Mouse (Mus musculus): Measurements from ENCODE around the gene Gprc5a. TPM values are rescaled to one million over a fixed set of nuclear protein-coding genes. Genes with fewer than 3 reads are reported as not detected.
A peak's percentile ranks its signal among the peaks of the same experiment; 100 is the strongest.

Gprc5a gene
- polyA plus RNA-seq, 1 experiment = 46.0 TPM

- Histone ChIP-seq H3K27me3 (ENCODE audit: control insufficient read depth, insufficient read depth, low read length, poor library complexity, severe bottlenecking) (no peaks in the 10 kb centered on the region), H3K27ac (ENCODE audit: insufficient read depth, low read length) (no peak overlapping the region; the same call in 1 of the 2 replicates), H3K36me3 (ENCODE audit: control insufficient read depth, insufficient read depth, low read length, poor library complexity, severe bottlenecking) (no peaks in the 10 kb centered on the region), H3K4me1 (ENCODE audit: control insufficient read depth, insufficient read depth, low read length) (peaks cover 4% of the 10 kb centered on the region), H3K4me3 (ENCODE audit: low read depth, low read length) (no peak overlapping the region; the same call in 1 of the 2 replicates), H3K9ac (ENCODE audit: low read depth, poor library complexity, severe bottlenecking) (no peak overlapping the region), H3K9me3 (replicated peaks; ENCODE audit: control insufficient read depth, insufficient read depth, low read length, poor library complexity, severe bottlenecking) (no peaks in the 10 kb centered on the region)
- TF ChIP-seq EP300 (IDR thresholded peaks at IDR 0.05; ENCODE audit: insufficient read depth, low read depth, low read length) = no peak
- TF ChIP-seq POLR2A (IDR thresholded peaks at IDR 0.05; ENCODE audit: insufficient read depth, low read length) = no peak
- TF ChIP-seq CTCF (IDR thresholded peaks at IDR 0.05; ENCODE audit: low read depth, low read length) = no peak
Measured at GRCm38 (mm10) chr6:135064621-135065020, 830 bp upstream of the Gprc5a start.

- H3K9me3 ChIP-seq (replicated peaks; ENCODE audit: control insufficient read depth, insufficient read depth, low read length, poor library complexity, severe bottlenecking) = no peaks in the 10 kb centered on the region
- peak; percentile 75 for TF ChIP-seq EP300 (IDR thresholded peaks at IDR 0.05; ENCODE audit: insufficient read depth, low read depth, low read length)
- no peak for TF ChIP-seq POLR2A (IDR thresholded peaks at IDR 0.05; ENCODE audit: insufficient read depth, low read length)
- peaks cover 8% of the 10 kb centered on the region for H3K4me1 ChIP-seq (ENCODE audit: control insufficient read depth, insufficient read depth, low read length)
- no peaks in the 10 kb centered on the region for H3K36me3 ChIP-seq (ENCODE audit: control insufficient read depth, insufficient read depth, low read length, poor library complexity, severe bottlenecking)
- H3K9ac ChIP-seq (ENCODE audit: low read depth, poor library complexity, severe bottlenecking) = no peak overlapping the region
- H3K27me3 ChIP-seq (ENCODE audit: control insufficient read depth, insufficient read depth, low read length, poor library complexity, severe bottlenecking) = no peaks in the 10 kb centered on the region
- no peak overlapping the region for H3K4me3 ChIP-seq (ENCODE audit: low read depth, low read length)
- H3K27ac ChIP-seq (ENCODE audit: insufficient read depth, low read length) = peak overlapping the region; percentile 48
Measured at GRCm38 (mm10) chr6:135066795-135067445, 1.5 kb downstream of the Gprc5a start.

GRCm38 (mm10) chr6:135068221-135068620, 2.8 kb downstream of the Gprc5a start:
- H3K36me3 ChIP-seq (ENCODE audit: control insufficient read depth, insufficient read depth, low read length, poor library complexity, severe bottlenecking) = no peaks in the 10 kb centered on the region
- no peaks in the 10 kb centered on the region for H3K9me3 ChIP-seq (replicated peaks; ENCODE audit: control insufficient read depth, insufficient read depth, low read length, poor library complexity, severe bottlenecking)
- TF ChIP-seq POLR2A (IDR thresholded peaks at IDR 0.05; ENCODE audit: insufficient read depth, low read length) (no peak), EP300 (IDR thresholded peaks at IDR 0.05; ENCODE audit: insufficient read depth, low read depth, low read length) (no peak), CTCF (IDR thresholded peaks at IDR 0.05; ENCODE audit: low read depth, low read length) (no peak)
- no peaks in the 10 kb centered on the region for H3K27me3 ChIP-seq (ENCODE audit: control insufficient read depth, insufficient read depth, low read length, poor library complexity, severe bottlenecking)
- no peak overlapping the region for H3K9ac ChIP-seq (ENCODE audit: low read depth, poor library complexity, severe bottlenecking)
- no peak overlapping the region for H3K27ac ChIP-seq (ENCODE audit: insufficient read depth, low read length)
- peaks cover 8% of the 10 kb centered on the region for H3K4me1 ChIP-seq (ENCODE audit: control insufficient read depth, insufficient read depth, low read length)
- H3K4me3 ChIP-seq (ENCODE audit: low read depth, low read length) = no peak overlapping the region

- Histone ChIP-seq H3K4me3 (ENCODE audit: low read depth, low read length) (no peak overlapping the region), H3K27ac (ENCODE audit: insufficient read depth, low read length) (no peak overlapping the region), H3K9ac (ENCODE audit: low read depth, poor library complexity, severe bottlenecking) (no peak overlapping the region), H3K27me3 (ENCODE audit: control insufficient read depth, insufficient read depth, low read length, poor library complexity, severe bottlenecking) (no peaks in the 10 kb centered on the region), H3K36me3 (ENCODE audit: control insufficient read depth, insufficient read depth, low read length, poor library complexity, severe bottlenecking) (no peaks in the 10 kb centered on the region), H3K9me3 (replicated peaks; ENCODE audit: control insufficient read depth, insufficient read depth, low read length, poor library complexity, severe bottlenecking) (no peaks in the 10 kb centered on the region), H3K4me1 (ENCODE audit: control insufficient read depth, insufficient read depth, low read length) (peaks cover 7% of the 10 kb centered on the region)
- no peak for TF ChIP-seq EP300 (IDR thresholded peaks at IDR 0.05; ENCODE audit: insufficient read depth, low read depth, low read length)
- TF ChIP-seq POLR2A (IDR thresholded peaks at IDR 0.05; ENCODE audit: insufficient read depth, low read length) = no peak
Measured at GRCm38 (mm10) chr6:135069856-135070255, 4.4 kb downstream of the Gprc5a start.

DNA sequence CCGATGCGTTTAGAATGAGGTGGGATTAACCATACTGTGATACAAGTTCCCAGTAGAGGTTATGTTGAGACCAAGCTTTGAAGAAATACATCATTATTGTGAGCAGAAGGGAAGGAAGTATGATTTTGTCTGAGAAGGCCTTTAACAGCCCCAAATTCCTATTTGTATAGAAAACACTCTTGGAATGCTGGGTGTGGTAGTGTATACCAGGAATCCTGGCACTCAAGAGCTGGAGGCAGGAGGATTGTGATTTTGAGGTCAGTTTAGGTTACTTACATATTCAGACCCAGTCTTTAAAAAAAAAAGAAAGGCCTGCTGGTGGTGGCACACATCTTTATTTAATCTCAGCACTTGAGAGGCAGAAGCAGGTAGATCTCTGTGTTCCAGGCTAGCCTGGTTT, 4.9 kb downstream of the Gprc5a start:
- no peak for TF ChIP-seq CTCF (IDR thresholded peaks at IDR 0.05; ENCODE audit: low read depth, low read length)
- Histone ChIP-seq H3K27ac (ENCODE audit: insufficient read depth, low read length) (no peak overlapping the region), H3K36me3 (ENCODE audit: control insufficient read depth, insufficient read depth, low read length, poor library complexity, severe bottlenecking) (no peaks in the 10 kb centered on the region), H3K27me3 (ENCODE audit: control insufficient read depth, insufficient read depth, low read length, poor library complexity, severe bottlenecking) (no peaks in the 10 kb centered on the region), H3K4me3 (ENCODE audit: low read depth, low read length) (no peak overlapping the region), H3K9me3 (replicated peaks; ENCODE audit: control insufficient read depth, insufficient read depth, low read length, poor library complexity, severe bottlenecking) (no peaks in the 10 kb centered on the region), H3K4me1 (ENCODE audit: control insufficient read depth, insufficient read depth, low read length) (peaks cover 6% of the 10 kb centered on the region), H3K9ac (ENCODE audit: low read depth, poor library complexity, severe bottlenecking) (no peak overlapping the region)

DNA sequence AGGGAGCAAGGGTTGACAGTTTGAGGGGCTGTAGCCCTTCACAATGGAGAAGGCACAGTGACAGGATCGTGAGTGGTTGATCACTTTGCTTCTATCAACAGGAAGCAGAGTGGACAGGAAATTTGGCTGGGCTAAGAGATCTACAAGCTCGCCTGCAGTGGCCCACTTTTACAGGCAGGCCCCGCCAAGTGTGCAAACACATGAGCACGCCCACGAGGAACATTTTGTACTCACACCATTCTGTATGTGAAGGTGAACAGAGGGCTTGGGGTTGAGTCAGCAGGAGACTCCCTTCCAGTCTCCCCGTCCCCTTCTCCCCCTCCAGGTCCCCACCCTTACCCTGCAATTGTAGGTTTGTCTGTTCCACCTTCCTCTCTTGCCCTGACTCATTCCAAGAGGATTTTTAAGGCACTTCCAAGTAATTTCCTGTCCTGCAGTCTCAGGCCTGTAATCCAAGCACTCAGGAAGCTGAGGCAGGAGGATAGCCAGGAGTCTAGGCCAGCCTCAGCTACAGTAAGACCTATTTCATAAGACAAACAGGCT, 9.0 kb downstream of the Gprc5a start:
- Histone ChIP-seq H3K27ac (ENCODE audit: insufficient read depth, low read length) (no peak overlapping the region), H3K27me3 (ENCODE audit: control insufficient read depth, insufficient read depth, low read length, poor library complexity, severe bottlenecking) (no peaks in the 10 kb centered on the region), H3K36me3 (ENCODE audit: control insufficient read depth, insufficient read depth, low read length, poor library complexity, severe bottlenecking) (no peaks in the 10 kb centered on the region), H3K9me3 (replicated peaks; ENCODE audit: control insufficient read depth, insufficient read depth, low read length, poor library complexity, severe bottlenecking) (no peaks in the 10 kb centered on the region), H3K4me1 (ENCODE audit: control insufficient read depth, insufficient read depth, low read length) (peaks cover 4% of the 10 kb centered on the region), H3K4me3 (ENCODE audit: low read depth, low read length) (no peak overlapping the region), H3K9ac (ENCODE audit: low read depth, poor library complexity, severe bottlenecking) (no peak overlapping the region)
- TF ChIP-seq CTCF (IDR thresholded peaks at IDR 0.05; ENCODE audit: low read depth, low read length) (no peak), EP300 (IDR thresholded peaks at IDR 0.05; ENCODE audit: insufficient read depth, low read depth, low read length) (no peak), POLR2A (IDR thresholded peaks at IDR 0.05; ENCODE audit: insufficient read depth, low read length) (no peak)
